Mouse (Mus musculus) midbrain, postnatal 0 days (tissue): ENCODE data around the gene Eci2. TPM values are rescaled to one million over a fixed set of nuclear protein-coding genes. Genes with fewer than 3 reads are reported as not detected.

Source experiments
- ATAC-seq: fragments of 200-750 bp; cut with Nextera tagmentation; 2 replicates; pipeline ENCODE4 v1.8.0; 2017; ENCODE audit warnings: moderate number of reproducible peaks, mild to moderate bottlenecking, moderate TSS enrichment, moderate library complexity; ENCODE audit not compliant: low FRiP score
- DNase-seq: peaks from one replicate; pipeline ENCODE4 v3.0.0-alpha.2; 2015; ENCODE audit warnings: low spot score
- H3K27ac ChIP-seq: fragments of 300-500 bp; sonication (generic); 2 replicates; pipeline ENCODE4 v1.5.1; 2014; ENCODE audit warnings: low read depth, mild to moderate bottlenecking, low read length, mixed read lengths
- H3K27me3 ChIP-seq: fragments of 300-500 bp; sonication (generic); 2 replicates; pipeline ENCODE4 v1.6.1; 2014; ENCODE audit warnings: low read length, control low read depth, mixed read lengths; ENCODE audit not compliant: insufficient read depth
- H3K36me3 ChIP-seq: fragments of 300-500 bp; sonication (generic); 2 replicates; pipeline ENCODE4 v1.6.1; 2014; ENCODE audit warnings: low read length, control low read depth, mixed read lengths; ENCODE audit not compliant: insufficient read depth
- H3K4me1 ChIP-seq: fragments of 300-500 bp; sonication (generic); 2 replicates; pipeline ENCODE4 v1.6.1; 2014; ENCODE audit warnings: mild to moderate bottlenecking, control low read depth, antibody characterized with exemption, low read length, mixed read lengths; ENCODE audit not compliant: insufficient read depth
- H3K4me2 ChIP-seq: fragments of 300-500 bp; sonication (generic); 2 replicates; pipeline ENCODE4 v1.6.1; 2014; ENCODE audit warnings: low read depth, mild to moderate bottlenecking, low read length, mixed read lengths; ENCODE audit not compliant: poor library complexity, severe bottlenecking
- H3K4me3 ChIP-seq: fragments of 300-500 bp; sonication (generic); 2 replicates; pipeline ENCODE4 v1.5.1; 2014; ENCODE audit warnings: low read depth, mild to moderate bottlenecking, low read length, moderate library complexity
- H3K9ac ChIP-seq: fragments of 300-500 bp; sonication (generic); replicated peaks from 2 replicates; pipeline ENCODE4 v1.6.1; 2014; ENCODE audit warnings: mild to moderate bottlenecking, low read length, moderate library complexity, mixed read lengths; ENCODE audit not compliant: poor library complexity, severe bottlenecking
- H3K9me3 ChIP-seq: fragments of 300-500 bp; sonication (generic); 2 replicates; pipeline ENCODE4 v1.6.1; 2016; ENCODE audit warnings: low read length, control low read depth
- CTCF ChIP-seq: IDR thresholded peaks from 2 replicates; pipeline ENCODE4 v1.5.1; 2016; ENCODE audit warnings: antibody characterized with exemption, mild to moderate bottlenecking
- WGBS: fragments of 180-500 bp; shearing (Covaris S2); extraction: QIAGEN DNeasy Blood & Tissue Kit; methylation state at CpG from one replicate; pipeline ENCODE4 v1.1.7; 2014; 5-methylcytosine and 5-hydroxymethylcytosine counted together
- polyA plus RNA-seq: library from polyadenylated mRNA; unstranded; fragments of >200 nt; fragmentation: Nextera tagmentation; extraction: Ambion mirVana; gene quantifications from 2 replicates; pipeline ENCODE4 v1.2.1, GENCODE M21; 2015
- total RNA-seq: library from RNA; depleted of rRNA; stranded (reverse); fragments of >200 nt; gene quantifications from 2 replicates; pipeline ENCODE4 v1.2.3, GENCODE M21; 2014; rRNA removed

The Eci2 gene
- total and polyA plus RNA-seq, 2 experiments from 2014 or later: 95.3 to 97.7 TPM

- H3K9me3 ChIP-seq: no peaks in the 10 kb centered on the region
- no peak for TF ChIP-seq CTCF
Observed at GRCm38 (mm10) chr13:34942370-34942769, 84.5 kb downstream of the Eci2 start.

GRCm38 (mm10) chr13:34934931-34935644, 91.8 kb downstream of the Eci2 start:
- H3K9ac ChIP-seq: no peak overlapping the region
- no peaks in the 10 kb centered on the region for H3K36me3 ChIP-seq
- no peaks in the 10 kb centered on the region for H3K4me1 ChIP-seq
- no peak overlapping the region for H3K27ac ChIP-seq
- DNase-seq: peak; percentile 25
- H3K27me3 ChIP-seq: no peaks in the 10 kb centered on the region
- TF ChIP-seq CTCF: no peak
- no peaks in the 10 kb centered on the region for H3K9me3 ChIP-seq
- no peak for ATAC-seq
- H3K4me3 ChIP-seq: no peak overlapping the region
- WGBS: 73% methylated on average over 10 of the region's 10 CpGs
- H3K4me2 ChIP-seq: no peak overlapping the region

More at GRCm38 (mm10) chr13:34942370-34942769, 84.5 kb downstream of the Eci2 start:
- H3K4me2 ChIP-seq: no peak overlapping the region
- no peaks in the 10 kb centered on the region for H3K27me3 ChIP-seq
- H3K9ac ChIP-seq: no peak overlapping the region
- ATAC-seq (no peak), DNase-seq (no peak)
- no peak overlapping the region for H3K4me3 ChIP-seq
- H3K4me1 ChIP-seq: no peaks in the 10 kb centered on the region
- no peaks in the 10 kb centered on the region for H3K36me3 ChIP-seq
- H3K27ac ChIP-seq: no peak overlapping the region

Other genes with a start within 250 kb of the Eci2 start
- 37.5 and 46.5 TPM in 2 replicates for gene Prpf4b, start 151.8 kb downstream of the Eci2 start, total RNA-seq
- gene Prpf4b, start 151.8 kb downstream of the Eci2 start, polyA plus RNA-seq: 54.7 and 65.2 TPM in 2 replicates
- gene Fam217a, start 102.8 kb downstream of the Eci2 start, total RNA-seq: 0.33 and 0.47 TPM in 2 replicates
- gene Fam217a, start 102.8 kb downstream of the Eci2 start, polyA plus RNA-seq: 1.5 and 1.6 TPM in 2 replicates
- not detected in 2 replicates for gene 4933417A18Rik, start 102.7 kb downstream of the Eci2 start, total RNA-seq
- not detected in 2 replicates for gene 4933417A18Rik, start 102.7 kb downstream of the Eci2 start, polyA plus RNA-seq
- not detected in 2 replicates for gene Eci3, start 63.3 kb downstream of the Eci2 start, total RNA-seq
- gene Eci3, start 63.3 kb downstream of the Eci2 start, polyA plus RNA-seq: 0.39 and 0.50 TPM in 2 replicates